Mouse (Mus musculus): ENCODE data around the gene Reps2.

GRCm38 (mm10) chrX:162505186-162505585, 138.3 kb downstream of the Reps2 start:
- TF ChIP-seq POLR2A (IDR thresholded peaks at IDR 0.05; ENCODE audit: low read depth, low read length) (no peak), CTCF (IDR thresholded peaks at IDR 0.05; ENCODE audit: borderline replicate concordance, insufficient read depth, low read length) (no peak)

Data from embryonic fibroblast, embryonic 13.5 days (primary cell).